Mouse (Mus musculus): ENCODE results near the gene Ap5b1. TPM values are rescaled to one million over a fixed set of nuclear protein-coding genes. Genes with fewer than 3 reads are reported as not detected.

Gene Ap5b1
- polyA plus RNA-seq, 1 experiment from 2014 or later, result 2.3 TPM

GRCm38 (mm10) chr19:5601752-5602541, 34.1 kb downstream of the Ap5b1 start, which contains the start of gene Rnaseh2c:
Gene Rnaseh2c, plus strand, starts transcription at chr19:5601873.
- Histone ChIP-seq H3K36me3 (ENCODE audit: control insufficient read depth, insufficient read depth, low read length) (peaks cover 31% of the 10 kb centered on the region), H3K9me3 (replicated peaks; ENCODE audit: control insufficient read depth, low read length, poor library complexity, severe bottlenecking) (no peaks in the 10 kb centered on the region), H3K9ac (ENCODE audit: low read depth, low read length) (peak within 1 kb of the TSS; percentile 95), H3K27me3 (ENCODE audit: control insufficient read depth, insufficient read depth, low read depth, low read length) (no peaks in the 10 kb centered on the region), H3K4me3 (ENCODE audit: low read depth, low read length) (peak within 1 kb of the TSS; percentile 83), H3K4me1 (ENCODE audit: control insufficient read depth, insufficient read depth, low read length) (peaks cover 18% of the 10 kb centered on the region), H3K27ac (ENCODE audit: low read length) (peak within 1 kb of the TSS; percentile 86), H3K4me2 (ENCODE audit: low read length) (peak within 1 kb of the TSS; percentile 92)
- ATAC-seq, result peak; percentile 93
- under 1% methylated on average over 63 of the region's 64 CpGs for WGBS

DNA sequence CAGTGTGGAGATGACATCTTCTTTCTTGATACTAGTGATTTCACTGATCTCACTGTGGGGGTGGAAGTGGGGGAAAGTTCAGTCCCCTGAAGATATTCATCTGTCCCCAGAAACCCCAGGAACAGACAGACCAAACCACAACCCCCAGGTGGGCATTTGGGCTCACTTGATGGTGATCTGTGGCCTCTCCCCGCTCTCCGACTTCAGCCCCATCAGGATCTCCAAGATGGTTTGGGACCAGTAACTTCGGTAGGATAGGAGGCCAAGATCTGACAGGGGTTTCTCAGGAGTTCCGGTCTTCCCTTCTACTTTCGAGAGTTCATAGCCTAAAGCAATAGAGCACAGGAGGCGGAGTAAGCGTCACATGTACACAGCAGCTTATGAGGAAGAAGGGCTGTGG, 35.8 kb downstream of the Ap5b1 start:
- Histone ChIP-seq H3K36me3 (ENCODE audit: control insufficient read depth, insufficient read depth, low read length) (peaks cover 43% of the 10 kb centered on the region), H3K27me3 (ENCODE audit: control insufficient read depth, insufficient read depth, low read depth, low read length) (no peaks in the 10 kb centered on the region), H3K4me2 (ENCODE audit: low read length) (no peak overlapping the region), H3K27ac (ENCODE audit: low read length) (no peak overlapping the region), H3K4me3 (ENCODE audit: low read depth, low read length) (no peak overlapping the region), H3K9ac (ENCODE audit: low read depth, low read length) (no peak overlapping the region), H3K9me3 (replicated peaks; ENCODE audit: control insufficient read depth, low read length, poor library complexity, severe bottlenecking) (no peaks in the 10 kb centered on the region), H3K4me1 (ENCODE audit: control insufficient read depth, insufficient read depth, low read length) (peaks cover 25% of the 10 kb centered on the region)
- ATAC-seq, result no peak
- WGBS, result 92% methylated on average over 7 of the region's 7 CpGs

GRCm38 (mm10) chr19:5605126-5605525, 37.3 kb downstream of the Ap5b1 start:
- ATAC-seq, result no peak
- Histone ChIP-seq H3K4me2 (ENCODE audit: low read length) (no peak overlapping the region), H3K9me3 (replicated peaks; ENCODE audit: control insufficient read depth, low read length, poor library complexity, severe bottlenecking) (no peaks in the 10 kb centered on the region), H3K4me1 (ENCODE audit: control insufficient read depth, insufficient read depth, low read length) (peaks cover 31% of the 10 kb centered on the region), H3K9ac (ENCODE audit: low read depth, low read length) (no peak overlapping the region), H3K36me3 (ENCODE audit: control insufficient read depth, insufficient read depth, low read length) (peaks cover 44% of the 10 kb centered on the region), H3K27me3 (ENCODE audit: control insufficient read depth, insufficient read depth, low read depth, low read length) (no peaks in the 10 kb centered on the region), H3K4me3 (ENCODE audit: low read depth, low read length) (no peak overlapping the region), H3K27ac (ENCODE audit: low read length) (no peak overlapping the region)
- 97% methylated on average over 7 of the region's 7 CpGs for WGBS

- Histone ChIP-seq H3K4me3 (ENCODE audit: low read depth, low read length) (no peak overlapping the region), H3K27ac (ENCODE audit: low read length) (no peak overlapping the region), H3K9ac (ENCODE audit: low read depth, low read length) (no peak overlapping the region), H3K4me1 (ENCODE audit: control insufficient read depth, insufficient read depth, low read length) (peaks cover 39% of the 10 kb centered on the region), H3K4me2 (ENCODE audit: low read length) (no peak overlapping the region), H3K36me3 (ENCODE audit: control insufficient read depth, insufficient read depth, low read length) (peaks cover 44% of the 10 kb centered on the region), H3K9me3 (replicated peaks; ENCODE audit: control insufficient read depth, low read length, poor library complexity, severe bottlenecking) (no peaks in the 10 kb centered on the region), H3K27me3 (ENCODE audit: control insufficient read depth, insufficient read depth, low read depth, low read length) (no peaks in the 10 kb centered on the region)
- 83% methylated on average over 8 of the region's 8 CpGs for WGBS
- ATAC-seq, result no peak
These were observed 38.4 kb downstream of the Ap5b1 start for GRCm38 (mm10) chr19:5606196-5606595.

DNA sequence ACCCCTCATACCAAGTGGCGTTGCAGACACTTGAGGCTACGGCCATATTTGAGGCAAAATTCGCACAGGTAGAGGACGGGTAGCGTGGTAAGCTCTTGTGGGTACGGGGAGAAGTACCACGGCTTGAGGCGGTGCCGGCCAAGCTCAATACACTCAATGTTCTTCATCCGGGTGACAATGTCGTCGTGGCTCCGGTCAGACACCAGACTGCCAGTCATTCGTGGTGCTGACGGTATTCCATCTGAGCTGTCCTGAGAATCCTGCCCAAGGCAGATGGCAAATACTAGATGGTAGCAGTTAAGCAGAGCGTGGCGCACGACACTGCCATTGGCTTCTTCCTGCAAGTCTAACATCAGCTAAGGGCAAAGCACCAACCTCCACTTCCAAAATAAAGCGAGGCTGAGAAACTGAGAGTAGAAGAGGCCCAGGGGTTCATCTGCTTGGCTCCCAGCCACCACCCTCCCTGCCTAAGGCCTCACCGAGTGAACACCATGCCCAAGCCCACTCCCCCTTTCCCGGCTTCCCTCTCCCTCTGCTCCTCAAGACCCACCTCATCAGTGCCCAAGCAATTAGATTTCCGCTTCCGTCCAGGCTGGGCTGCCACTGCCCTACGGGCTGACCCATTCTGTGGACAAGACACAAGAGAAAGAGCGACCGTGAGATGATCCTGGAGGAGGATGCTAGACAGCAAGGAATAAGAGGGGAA, 40.0 kb downstream of the Ap5b1 start:
- H3K9me3 ChIP-seq (replicated peaks; ENCODE audit: control insufficient read depth, low read length, poor library complexity, severe bottlenecking), result no peaks in the 10 kb centered on the region
- no peak overlapping the region for H3K4me3 ChIP-seq (ENCODE audit: low read depth, low read length)
- peaks cover 28% of the 10 kb centered on the region for H3K4me1 ChIP-seq (ENCODE audit: control insufficient read depth, insufficient read depth, low read length)
- no peaks in the 10 kb centered on the region for H3K27me3 ChIP-seq (ENCODE audit: control insufficient read depth, insufficient read depth, low read depth, low read length)
- no peak overlapping the region for H3K27ac ChIP-seq (ENCODE audit: low read length)
- 93% methylated on average over 26 of the region's 26 CpGs for WGBS
- peak overlapping the region; percentile 61; the same call in 1 of the 2 replicates for H3K4me2 ChIP-seq (ENCODE audit: low read length)
- H3K36me3 ChIP-seq (ENCODE audit: control insufficient read depth, insufficient read depth, low read length), result peaks cover 44% of the 10 kb centered on the region
- H3K9ac ChIP-seq (ENCODE audit: low read depth, low read length), result 0 out of 2 replicates have a peak overlapping the region, but pooled peaks have one; percentile 30
- ATAC-seq, result no peak

GRCm38 (mm10) chr19:5608707-5609106, 40.9 kb downstream of the Ap5b1 start:
- no peaks in the 10 kb centered on the region for H3K9me3 ChIP-seq (replicated peaks; ENCODE audit: control insufficient read depth, low read length, poor library complexity, severe bottlenecking)
- H3K27ac ChIP-seq (ENCODE audit: low read length), result peak overlapping the region; percentile 99; the same call in 1 of the 2 replicates
- H3K27me3 ChIP-seq (ENCODE audit: control insufficient read depth, insufficient read depth, low read depth, low read length), result no peaks in the 10 kb centered on the region
- peak overlapping the region; percentile 69 for H3K4me3 ChIP-seq (ENCODE audit: low read depth, low read length)
- no peak; the same call in 1 of the 2 replicates for ATAC-seq
- peak overlapping the region; percentile 87; the same call in 1 of the 2 replicates for H3K9ac ChIP-seq (ENCODE audit: low read depth, low read length)
- peak overlapping the region; percentile 61 for H3K4me2 ChIP-seq (ENCODE audit: low read length)
- H3K4me1 ChIP-seq (ENCODE audit: control insufficient read depth, insufficient read depth, low read length), result peaks cover 22% of the 10 kb centered on the region
- WGBS, result 97% methylated on average over 13 of the region's 13 CpGs
- peaks cover 35% of the 10 kb centered on the region for H3K36me3 ChIP-seq (ENCODE audit: control insufficient read depth, insufficient read depth, low read length)

DNA sequence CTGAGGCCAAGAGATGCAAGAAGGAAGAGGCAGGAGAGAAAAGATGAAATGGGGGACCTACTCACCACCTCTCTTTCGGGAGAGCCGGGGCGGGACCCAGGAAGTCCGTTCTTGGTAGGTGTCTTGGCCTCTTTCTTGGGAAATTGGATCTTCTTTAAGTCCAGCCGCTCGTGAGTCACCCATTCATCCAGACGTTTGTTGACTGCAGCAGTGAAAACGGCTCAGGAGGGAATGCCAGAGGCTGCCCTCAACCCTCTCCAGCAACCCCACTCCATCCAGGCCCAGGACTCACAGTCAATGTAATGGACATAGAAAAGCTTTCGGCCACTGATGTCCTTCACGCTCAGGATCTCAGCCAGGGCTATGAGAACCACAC, 41.3 kb downstream of the Ap5b1 start:
- H3K27me3 ChIP-seq (ENCODE audit: control insufficient read depth, insufficient read depth, low read depth, low read length), result no peaks in the 10 kb centered on the region
- H3K9me3 ChIP-seq (replicated peaks; ENCODE audit: control insufficient read depth, low read length, poor library complexity, severe bottlenecking), result no peaks in the 10 kb centered on the region
- H3K4me2 ChIP-seq (ENCODE audit: low read length), result peak overlapping the region; percentile 61
- peaks cover 32% of the 10 kb centered on the region for H3K36me3 ChIP-seq (ENCODE audit: control insufficient read depth, insufficient read depth, low read length)
- 58% methylated on average over 10 of the region's 10 CpGs for WGBS
- peaks cover 22% of the 10 kb centered on the region for H3K4me1 ChIP-seq (ENCODE audit: control insufficient read depth, insufficient read depth, low read length)
- no peak for ATAC-seq
- H3K27ac ChIP-seq (ENCODE audit: low read length), result peak overlapping the region; percentile 99
- H3K9ac ChIP-seq (ENCODE audit: low read depth, low read length), result peak overlapping the region; percentile 87
- peak overlapping the region; percentile 69 for H3K4me3 ChIP-seq (ENCODE audit: low read depth, low read length)

GRCm38 (mm10) chr19:5609547-5610404, 42.0 kb downstream of the Ap5b1 start, which contains the start of gene Kat5:
Gene Kat5, minus strand, starts transcription at chr19:5610237.
- WGBS, result under 1% methylated on average over 54 of the region's 55 CpGs
- Histone ChIP-seq H3K27me3 (ENCODE audit: control insufficient read depth, insufficient read depth, low read depth, low read length) (no peaks in the 10 kb centered on the region), H3K9me3 (replicated peaks; ENCODE audit: control insufficient read depth, low read length, poor library complexity, severe bottlenecking) (no peaks in the 10 kb centered on the region), H3K9ac (ENCODE audit: low read depth, low read length) (peak within 1 kb of the TSS; percentile 87), H3K27ac (ENCODE audit: low read length) (peak within 1 kb of the TSS; percentile 99), H3K4me2 (ENCODE audit: low read length) (peak within 1 kb of the TSS; percentile 61), H3K36me3 (ENCODE audit: control insufficient read depth, insufficient read depth, low read length) (peaks cover 27% of the 10 kb centered on the region), H3K4me1 (ENCODE audit: control insufficient read depth, insufficient read depth, low read length) (peaks cover 22% of the 10 kb centered on the region), H3K4me3 (ENCODE audit: low read depth, low read length) (peak within 1 kb of the TSS; percentile 69)
- peak; percentile 94 for ATAC-seq
